Mouse (Mus musculus): ENCODE results near the gene Bckdha. TPM values are rescaled to one million over a fixed set of nuclear protein-coding genes. Genes with fewer than 3 reads are reported as not detected.
A peak's percentile ranks its signal among the peaks of the same experiment; 100 is the strongest.

The Bckdha gene
- polyA plus RNA-seq (2012; rRNA removed), result 20.1 and 22.0 TPM in 2 replicates
- polyA plus RNA-seq (2014; fragmentation: Nextera tagmentation; extraction: Ambion mirVana), result 17.3 and 21.0 TPM in 2 replicates

DNA sequence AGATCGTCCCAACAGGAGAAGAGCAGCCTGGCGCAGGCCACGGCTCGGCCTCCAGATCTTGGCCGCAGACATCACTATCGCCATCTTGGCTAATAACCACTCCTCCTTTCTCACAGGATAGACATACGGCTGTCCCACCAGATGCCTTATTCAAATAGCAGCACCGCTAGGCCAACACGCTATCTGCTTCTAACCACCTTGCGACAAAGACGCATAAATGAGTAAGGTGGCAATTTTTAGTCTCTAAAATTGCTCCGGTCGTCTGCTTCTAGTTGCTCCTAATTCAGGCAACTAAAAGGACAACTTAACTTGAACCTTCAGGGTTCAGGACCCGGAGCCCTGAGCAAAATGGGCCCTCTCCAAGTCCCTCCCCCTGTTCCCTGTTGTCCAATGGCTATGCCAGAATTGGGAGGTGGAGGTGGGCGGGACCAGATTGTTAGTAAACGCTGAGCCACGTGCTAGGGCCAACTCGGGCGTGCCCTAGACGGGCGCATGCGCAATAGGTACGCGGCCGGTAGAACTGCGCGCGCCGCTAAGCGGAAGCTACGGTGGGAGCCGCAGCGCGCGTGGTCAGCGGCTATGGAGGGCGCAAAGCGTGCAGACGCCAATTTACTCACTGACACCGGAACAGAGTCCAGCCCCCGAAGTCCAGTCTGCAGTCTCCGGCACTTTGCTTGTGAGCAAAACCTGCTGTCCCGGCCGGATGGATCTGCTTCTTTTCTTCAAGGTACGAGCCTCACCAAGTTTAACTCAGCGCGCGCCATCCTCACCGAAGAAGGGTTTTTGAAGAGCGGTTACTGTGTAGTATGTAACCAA, at the start of gene Bckdha, which contains the start of gene Exosc5:
TSS of gene Bckdha (minus strand) at position 325 of the 816 bp plus-strand sequence.
TSS of gene Exosc5 (plus strand) at position 508 of the 816 bp plus-strand sequence.
- peak within 1 kb of the TSS; percentile 73 for H3K9ac ChIP-seq (replicated peaks)
- WGBS (ENCODE audit: insufficient replicate concordance), result under 1% methylated on average over 50 of the region's 50 CpGs
- DNase-seq (ENCODE audit: low read depth in 3 of 3, low spot score in 3 of 3), result peak; percentile 99
- peak within 1 kb of the TSS; percentile 93 for H3K4me2 ChIP-seq (ENCODE audit: low read depth)
- H3K27me3 ChIP-seq (ENCODE audit: control insufficient read depth, insufficient read depth, low read length), result no peaks in the 10 kb centered on the region
- H3K4me3 ChIP-seq (ENCODE audit: insufficient read depth in 1 of 2, low read depth in 2 of 2, low read length in 2 of 2), result peak within 1 kb of the TSS; percentile 78 to 92
- TF ChIP-seq CTCF (IDR thresholded peaks at IDR 0.05; ENCODE audit: low read depth), result no peak
- TF ChIP-seq EP300 (IDR thresholded peaks at IDR 0.05; ENCODE audit: low read depth), result peak; percentile 63; the same call in 1 of the 2 replicates
- H3K36me3 ChIP-seq (replicated peaks; ENCODE audit: control insufficient read depth, insufficient read depth, low read depth), result no peaks in the 10 kb centered on the region
- H3K9me3 ChIP-seq (ENCODE audit: control insufficient read depth, low read length), result no peaks in the 10 kb centered on the region
- H3K27ac ChIP-seq, result no peak within 1 kb of the TSS
- H3K4me1 ChIP-seq (replicated peaks; ENCODE audit: control insufficient read depth in 2 of 2, insufficient read depth in 2 of 2, low read length in 1 of 2), result peaks cover 7 to 17% of the 10 kb centered on the region in 2 experiments
- ATAC-seq (ENCODE audit: insufficient read depth), result peak; percentile 97

DNA sequence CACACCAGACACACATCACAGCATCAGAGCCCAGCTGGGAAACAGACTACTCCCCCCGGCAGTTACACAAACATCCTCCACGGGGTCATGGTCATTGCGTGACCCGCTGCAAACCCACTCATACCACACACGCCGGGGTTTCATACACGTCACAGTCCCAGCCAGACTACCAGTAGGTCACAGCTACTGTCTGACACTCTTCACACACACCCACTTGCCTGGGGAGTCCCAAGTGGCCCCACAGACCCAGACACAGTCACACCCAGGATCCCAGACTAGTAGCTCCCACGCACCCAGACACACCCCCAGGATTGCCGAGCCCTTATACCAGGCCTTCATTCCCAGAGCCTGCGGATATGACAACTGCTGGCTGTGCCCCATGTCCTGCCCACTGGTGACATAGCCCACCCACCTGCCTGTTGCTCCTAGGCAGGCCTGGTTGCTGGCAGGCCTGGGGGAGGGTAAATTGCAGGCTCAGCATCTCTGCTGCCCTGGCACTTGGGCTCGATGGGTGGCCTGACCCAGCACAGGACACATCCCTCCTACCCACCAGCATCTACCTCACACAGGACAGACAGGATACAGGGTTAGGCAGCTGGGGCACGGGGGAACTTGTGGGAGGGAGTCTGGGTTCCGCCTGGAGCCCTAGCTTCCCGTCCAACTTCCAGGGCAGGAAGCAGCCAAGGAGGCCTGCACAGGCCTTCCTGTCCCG, 49.0 kb upstream of the Bckdha start:
- Histone ChIP-seq H3K27ac (no peak overlapping the region), H3K36me3 (replicated peaks; ENCODE audit: control insufficient read depth, insufficient read depth, low read depth) (peaks cover 8% of the 10 kb centered on the region; the same call in 1 of the 2 replicates), H3K4me1 (replicated peaks; ENCODE audit: control insufficient read depth in 2 of 2, insufficient read depth in 2 of 2, low read length in 1 of 2) (peaks cover 2 to 38% of the 10 kb centered on the region in 2 experiments), H3K9ac (replicated peaks) (no peak overlapping the region), H3K27me3 (ENCODE audit: control insufficient read depth, insufficient read depth, low read length) (no peaks in the 10 kb centered on the region), H3K4me3 (ENCODE audit: insufficient read depth in 1 of 2, low read depth in 2 of 2, low read length in 2 of 2) (no peak overlapping the region), H3K9me3 (ENCODE audit: control insufficient read depth, low read length) (no peaks in the 10 kb centered on the region), H3K4me2 (ENCODE audit: low read depth) (no peak overlapping the region)
- WGBS (ENCODE audit: insufficient replicate concordance), result 57% methylated on average over 15 of the region's 15 CpGs
- DNase-seq (ENCODE audit: low read depth in 3 of 3, low spot score in 3 of 3) (no peak), ATAC-seq (ENCODE audit: insufficient read depth) (peak; percentile 29)
- TF ChIP-seq EP300 (IDR thresholded peaks at IDR 0.05; ENCODE audit: low read depth) (no peak), CTCF (IDR thresholded peaks at IDR 0.05; ENCODE audit: low read depth) (no peak)

DNA sequence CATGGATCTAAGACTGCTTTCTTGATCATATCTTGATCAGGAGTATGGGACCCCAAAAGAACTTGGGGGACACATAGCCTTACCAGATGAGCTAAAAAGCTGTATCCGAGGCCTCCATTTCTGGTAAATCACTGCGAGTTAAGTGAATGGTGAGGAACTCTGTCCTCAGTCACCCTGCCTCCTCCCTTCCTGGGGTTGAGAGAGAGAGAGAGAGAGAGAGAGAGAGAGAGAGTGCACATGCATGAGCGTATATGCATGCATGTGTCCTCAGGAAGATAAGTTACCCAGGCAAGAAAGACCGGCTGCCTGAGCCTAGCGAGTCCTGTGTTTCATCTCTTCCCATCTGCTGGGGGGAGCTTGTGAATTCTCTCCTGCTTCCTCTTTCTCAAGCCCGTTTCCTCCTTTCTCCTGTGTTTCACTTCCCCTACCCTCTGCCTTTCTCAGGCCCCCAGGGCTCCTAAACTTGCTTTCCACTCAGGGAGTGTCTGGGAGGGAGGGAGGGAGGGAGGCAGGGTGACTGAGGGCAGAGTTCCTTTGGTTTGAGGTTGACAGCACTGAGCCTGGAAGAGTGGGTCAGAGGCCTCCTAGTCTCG, 47.9 kb upstream of the Bckdha start:
- Histone ChIP-seq H3K9me3 (ENCODE audit: control insufficient read depth, low read length) (peaks cover 2% of the 10 kb centered on the region), H3K27ac (no peak overlapping the region), H3K27me3 (ENCODE audit: control insufficient read depth, insufficient read depth, low read length) (no peaks in the 10 kb centered on the region), H3K9ac (replicated peaks) (no peak overlapping the region), H3K4me3 (ENCODE audit: insufficient read depth in 1 of 2, low read depth in 2 of 2, low read length in 2 of 2) (no peak overlapping the region), H3K36me3 (replicated peaks; ENCODE audit: control insufficient read depth, insufficient read depth, low read depth) (peaks cover 11% of the 10 kb centered on the region; the same call in 1 of the 2 replicates), H3K4me2 (ENCODE audit: low read depth) (no peak overlapping the region), H3K4me1 (replicated peaks; ENCODE audit: control insufficient read depth in 2 of 2, insufficient read depth in 2 of 2, low read length in 1 of 2) (peaks cover 2 to 38% of the 10 kb centered on the region in 2 experiments)
- no peak for TF ChIP-seq EP300 (IDR thresholded peaks at IDR 0.05; ENCODE audit: low read depth)
- no peak for TF ChIP-seq CTCF (IDR thresholded peaks at IDR 0.05; ENCODE audit: low read depth)
- WGBS (ENCODE audit: insufficient replicate concordance), result 48% methylated on average over 7 of the region's 7 CpGs
- ATAC-seq (ENCODE audit: insufficient read depth) (no peak), DNase-seq (ENCODE audit: low read depth in 3 of 3, low spot score in 3 of 3) (no peak)

GRCm38 (mm10) chr7:25705801-25706251, 47.0 kb upstream of the Bckdha start:
- H3K36me3 ChIP-seq (replicated peaks; ENCODE audit: control insufficient read depth, insufficient read depth, low read depth), result peaks cover 12% of the 10 kb centered on the region; the same call in 1 of the 2 replicates

More at GRCm38 (mm10) chr7:25705801-25706251, 47.0 kb upstream of the Bckdha start:
- Histone ChIP-seq H3K27ac (no peak overlapping the region), H3K4me1 (replicated peaks; ENCODE audit: control insufficient read depth in 2 of 2, insufficient read depth in 2 of 2, low read length in 1 of 2) (peaks cover 2 to 32% of the 10 kb centered on the region in 2 experiments), H3K4me2 (ENCODE audit: low read depth) (no peak overlapping the region), H3K9ac (replicated peaks) (no peak overlapping the region), H3K9me3 (ENCODE audit: control insufficient read depth, low read length) (peaks cover 2% of the 10 kb centered on the region), H3K4me3 (ENCODE audit: insufficient read depth in 1 of 2, low read depth in 2 of 2, low read length in 2 of 2) (no peak overlapping the region), H3K27me3 (ENCODE audit: control insufficient read depth, insufficient read depth, low read length) (no peaks in the 10 kb centered on the region)
- no peak for TF ChIP-seq EP300 (IDR thresholded peaks at IDR 0.05; ENCODE audit: low read depth)
- no peak for TF ChIP-seq CTCF (IDR thresholded peaks at IDR 0.05; ENCODE audit: low read depth)
- no peak for DNase-seq (ENCODE audit: low read depth in 3 of 3, low spot score in 3 of 3)
- WGBS (ENCODE audit: insufficient replicate concordance), result 69% methylated on average over 6 of the region's 6 CpGs
- no peak for ATAC-seq (ENCODE audit: insufficient read depth)

Measured in liver, embryonic 14.5 days (tissue).